8 mouse cellular contexts compared by ENCODE assay signal in genomic region chr12:3425375-3426341, GRCm38 (mm10). TPM values are rescaled to one million over a fixed set of nuclear protein-coding genes. Genes with fewer than 3 reads are reported as not detected.
DNase-seq lines count a peak whose midpoint lies in the region; ATAC-seq and TF ChIP-seq lines count a peak whose summit lies in the region.

No protein-coding gene starts in this region.

- TF ChIP-seq POLR2A in kidney, adult 2 months (IDR thresholded peaks at IDR 0.05; ENCODE audit: low read depth, low read length): no peak

- no peaks in the 10 kb centered on the region for H3K36me3 ChIP-seq in forebrain, embryonic 14.5 days (ENCODE audit: control insufficient read depth, insufficient read depth, low read length)
- no peaks in the 10 kb centered on the region for H3K36me3 ChIP-seq in kidney, adult 2 months (ENCODE audit: control insufficient read depth, insufficient read depth, low read length)
- H3K36me3 ChIP-seq in lung, embryonic 15.5 days: 0 out of 2 replicates have a peak, but pooled peaks cover 5% of the 10 kb centered on the region
- H3K36me3 ChIP-seq in stomach, embryonic 14.5 days (ENCODE audit: control insufficient read depth, insufficient read depth, low read length): no peaks in the 10 kb centered on the region

- peak overlapping the region; percentile 35 for H3K27ac ChIP-seq in brown adipose tissue, adult 24 weeks (replicated peaks; ENCODE audit: low read depth, low read length)
- peak overlapping the region; percentile 91 for H3K27ac ChIP-seq in forebrain, embryonic 14.5 days (ENCODE audit: low read depth, low read length)
- H3K27ac ChIP-seq in kidney, adult 2 months (ENCODE audit: insufficient read depth, low read depth, low read length): no peak overlapping the region; the same call in 1 of the 2 replicates
- H3K27ac ChIP-seq in lung, embryonic 15.5 days: peak overlapping the region; percentile 98
- H3K27ac ChIP-seq in stomach, embryonic 14.5 days (ENCODE audit: low read length): peak overlapping the region; percentile 90

- H3K9ac ChIP-seq in forebrain, embryonic 14.5 days (ENCODE audit: low read length): peak overlapping the region; percentile 84
- H3K9ac ChIP-seq in lung, embryonic 15.5 days: peak overlapping the region; percentile 33
- H3K9ac ChIP-seq in stomach, embryonic 14.5 days (replicated peaks; ENCODE audit: low read depth, low read length): peak overlapping the region; percentile 25

- H3K4me3 ChIP-seq in brown adipose tissue, adult 24 weeks (ENCODE audit: insufficient read depth, low read depth, low read length): peak overlapping the region; percentile 72
- H3K4me3 ChIP-seq in forebrain, embryonic 14.5 days (ENCODE audit: low read depth, low read length): peak overlapping the region; percentile 81
- peak overlapping the region; percentile 25 for H3K4me3 ChIP-seq in kidney, adult 2 months (ENCODE audit: insufficient read depth, low read depth, low read length)
- H3K4me3 ChIP-seq in lung, embryonic 15.5 days: peak overlapping the region; percentile 90
- H3K4me3 ChIP-seq in stomach, embryonic 14.5 days (ENCODE audit: low read depth, low read length): peak overlapping the region; percentile 94

- H3K4me1 ChIP-seq in brown adipose tissue, adult 24 weeks (ENCODE audit: control insufficient read depth, insufficient read depth, insufficient read length, low read length): peaks cover 13% of the 10 kb centered on the region
- peaks cover 5% of the 10 kb centered on the region for H3K4me1 ChIP-seq in forebrain, embryonic 14.5 days (ENCODE audit: control insufficient read depth, insufficient read depth, low read length)
- H3K4me1 ChIP-seq in kidney, adult 2 months (ENCODE audit: control insufficient read depth, insufficient read depth, low read length): peaks cover 5% of the 10 kb centered on the region; the same call in 1 of the 2 replicates
- H3K4me1 ChIP-seq in lung, embryonic 15.5 days: peaks cover 27% of the 10 kb centered on the region
- H3K4me1 ChIP-seq in stomach, embryonic 14.5 days (ENCODE audit: control insufficient read depth, insufficient read depth, low read length): peaks cover 4% of the 10 kb centered on the region; the same call in 1 of the 2 replicates

- H3K9me3 ChIP-seq in forebrain, embryonic 14.5 days (replicated peaks; ENCODE audit: control insufficient read depth, low read length): no peaks in the 10 kb centered on the region
- no peaks in the 10 kb centered on the region for H3K9me3 ChIP-seq in lung, embryonic 15.5 days
- no peaks in the 10 kb centered on the region for H3K9me3 ChIP-seq in stomach, embryonic 14.5 days (ENCODE audit: control insufficient read depth, low read depth, low read length)

- H3K4me2 ChIP-seq in forebrain, embryonic 14.5 days (ENCODE audit: low read length): peak overlapping the region; percentile 66
- H3K4me2 ChIP-seq in lung, embryonic 15.5 days: peak overlapping the region; percentile 69
- peak overlapping the region; percentile 70 for H3K4me2 ChIP-seq in stomach, embryonic 14.5 days (replicated peaks; ENCODE audit: low read depth, low read length)

- 45% methylated on average over 15 of the region's 15 CpGs for WGBS in forebrain, embryonic 14.5 days
- WGBS in kidney, adult 2 months: 42% methylated on average over 15 of the region's 15 CpGs
- WGBS in lung, embryonic 15.5 days: 31% methylated on average over 15 of the region's 15 CpGs
- WGBS in stomach, embryonic 14.5 days: 38% methylated on average over 15 of the region's 15 CpGs

- no peaks in the 10 kb centered on the region for H3K27me3 ChIP-seq in forebrain, embryonic 14.5 days (replicated peaks; ENCODE audit: control insufficient read depth, insufficient read depth, low read length)
- no peaks in the 10 kb centered on the region for H3K27me3 ChIP-seq in kidney, adult 2 months (replicated peaks; ENCODE audit: control insufficient read depth, insufficient read depth, low read length)
- H3K27me3 ChIP-seq in lung, embryonic 15.5 days: no peaks in the 10 kb centered on the region
- no peaks in the 10 kb centered on the region for H3K27me3 ChIP-seq in stomach, embryonic 14.5 days (ENCODE audit: control insufficient read depth, insufficient read depth, low read length)

- TF ChIP-seq CTCF in kidney, adult 2 months (conservative IDR thresholded peaks at IDR 0.05; ENCODE audit: insufficient read depth, insufficient read length, low read depth, low read length): peak; percentile 39; the same call in 1 of the 2 replicates

- ATAC-seq in forebrain, embryonic 14.5 days: peak; percentile 49
- peak; percentile 51 for ATAC-seq in lung, embryonic 15.5 days (ENCODE audit: borderline replicate concordance, extremely low read depth, low FRiP score, low TSS enrichment)
- peak; percentile 7; the same call in 1 of the 2 replicates for ATAC-seq in stomach, embryonic 14.5 days (ENCODE audit: insufficient number of reproducible peaks, insufficient read depth, low FRiP score, low read depth)

- peak; percentile 62 to 70 for DNase-seq in right cerebral cortex, postnatal 10 days (ENCODE audit: low spot score in 2 of 2)
- DNase-seq in right cerebral cortex, postnatal 14 days: no peak
- DNase-seq in forebrain, embryonic 14.5 days (ENCODE audit: low spot score): peak; percentile 70
- peak; percentile 56 for DNase-seq in kidney, adult 2 months
- DNase-seq in spleen, adult 12 weeks (ENCODE audit: low spot score): no peak

RNA-seq across cellular contexts. Expression of gene Asxl2, which starts 1.0 kb away (rescaled TPM):
- 6.8 and 8.9 TPM in 2 replicates for polyA plus RNA-seq in brown adipose tissue, adult 24 weeks (2012; ENCODE audit: insufficient read depth, insufficient read length, missing spikeins)
- 8.9 and 12.2 TPM in 2 replicates for polyA plus RNA-seq in forebrain, embryonic 14.5 days (2014; fragmentation: Nextera tagmentation; extraction: Ambion mirVana)
- polyA plus RNA-seq in kidney, adult 2 months (2012; rRNA removed): 8.0 and 8.2 TPM in 2 replicates
- polyA plus RNA-seq in lung, embryonic 15.5 days (2015; fragmentation: Nextera tagmentation; extraction: Ambion mirVana): 16.6 and 16.9 TPM in 2 replicates
- polyA plus RNA-seq in stomach, embryonic 14.5 days (2014; fragmentation: Nextera tagmentation; extraction: Ambion mirVana): 24.1 and 25.6 TPM in 2 replicates

Comparison
In these comparisons a context has a peak if more than half of its experiments do, and no peak if none do; other contexts are left out.
1. DNase-seq: peak in right cerebral cortex, postnatal 10 days (2 of 2), forebrain, embryonic 14.5 days (single experiment) and kidney, adult 2 months (single experiment); none in right cerebral cortex, postnatal 14 days (single experiment) and spleen, adult 12 weeks (single experiment).
2. H3K4me3 ChIP-seq: peak in every context shown above with its lines; median percentile 94 in stomach, embryonic 14.5 days; 90 in lung, embryonic 15.5 days; 81 in forebrain, embryonic 14.5 days; 72 in brown adipose tissue, adult 24 weeks; 25 in kidney, adult 2 months.
3. H3K9ac ChIP-seq: peak in every context shown above with its lines; median percentile 84 in forebrain, embryonic 14.5 days; 33 in lung, embryonic 15.5 days; 25 in stomach, embryonic 14.5 days.
4. Peak in every context shown above with its lines, with median percentiles within 50 percentile points of each other: ATAC-seq and H3K4me2 ChIP-seq.